Mouse (Mus musculus): ENCODE measurements around the gene Ssbp4.

- TF ChIP-seq HCFC1 (IDR thresholded peaks at IDR 0.05; ENCODE audit: low read depth, low read length), result no peak
- no peak for TF ChIP-seq UBTF (IDR thresholded peaks at IDR 0.05; ENCODE audit: borderline replicate concordance, insufficient read depth, low read depth, low read length)
- no peak for TF ChIP-seq POLR2A (IDR thresholded peaks at IDR 0.05; ENCODE audit: control insufficient read depth in 1 of 2, insufficient read depth in 1 of 2, low read depth in 1 of 2, low read length in 2 of 2, poor library complexity in 1 of 2)
- no peak for TF ChIP-seq POLR2AphosphoS5 (IDR thresholded peaks at IDR 0.05; ENCODE audit: borderline replicate concordance, low read depth, low read length)
- no peak for TF ChIP-seq E2F4 (IDR thresholded peaks at IDR 0.05; ENCODE audit: borderline replicate concordance, low read depth, low read length)
Measured at GRCm38 (mm10) chr8:70565561-70565960, 43.1 kb downstream of the Ssbp4 start.

Measured in MEL (cell line).